Mouse (Mus musculus) macrophage (primary cell): ENCODE measurements around the gene Fam171a2. TPM values are rescaled to one million over a fixed set of nuclear protein-coding genes. Genes with fewer than 3 reads are reported as not detected.

ENCODE experiments used
- H3K27ac ChIP-seq: fragments of 350-480 bp; formaldehyde crosslinking; 2 replicates; pipeline ENCODE4 v1.9.0; 2021
- H3K36me3 ChIP-seq: fragments of 350-480 bp; formaldehyde crosslinking; 2 replicates; pipeline ENCODE4 v1.9.0; 2021; ENCODE audit errors: inconsistent target
- H3K4me3 ChIP-seq: fragments of 350-480 bp; formaldehyde crosslinking; 2 replicates; pipeline ENCODE4 v1.9.0; 2021; ENCODE audit errors: inconsistent target
- H3K79me2 ChIP-seq: fragments of 350-480 bp; formaldehyde crosslinking; 2 replicates; pipeline ENCODE4 v1.9.0; 2021; ENCODE audit errors: inconsistent target
- WGBS: methylation state at CpG from one replicate; pipeline ENCODE4 v1.1.7; 2026; ENCODE audit warnings: inconsistent platforms; ENCODE audit not compliant: missing documents; 5-methylcytosine and 5-hydroxymethylcytosine counted together
- polyA plus RNA-seq: library from polyadenylated mRNA; stranded (reverse); fragments of 250-400 nt; gene quantifications from 3 replicates; pipeline ENCODE4 v1.2.4, GENCODE M21; 2018; ENCODE audit warnings: inconsistent platforms

Gene Fam171a2
- polyA plus RNA-seq, 1 experiment from 2014 or later, result not detected

DNA sequence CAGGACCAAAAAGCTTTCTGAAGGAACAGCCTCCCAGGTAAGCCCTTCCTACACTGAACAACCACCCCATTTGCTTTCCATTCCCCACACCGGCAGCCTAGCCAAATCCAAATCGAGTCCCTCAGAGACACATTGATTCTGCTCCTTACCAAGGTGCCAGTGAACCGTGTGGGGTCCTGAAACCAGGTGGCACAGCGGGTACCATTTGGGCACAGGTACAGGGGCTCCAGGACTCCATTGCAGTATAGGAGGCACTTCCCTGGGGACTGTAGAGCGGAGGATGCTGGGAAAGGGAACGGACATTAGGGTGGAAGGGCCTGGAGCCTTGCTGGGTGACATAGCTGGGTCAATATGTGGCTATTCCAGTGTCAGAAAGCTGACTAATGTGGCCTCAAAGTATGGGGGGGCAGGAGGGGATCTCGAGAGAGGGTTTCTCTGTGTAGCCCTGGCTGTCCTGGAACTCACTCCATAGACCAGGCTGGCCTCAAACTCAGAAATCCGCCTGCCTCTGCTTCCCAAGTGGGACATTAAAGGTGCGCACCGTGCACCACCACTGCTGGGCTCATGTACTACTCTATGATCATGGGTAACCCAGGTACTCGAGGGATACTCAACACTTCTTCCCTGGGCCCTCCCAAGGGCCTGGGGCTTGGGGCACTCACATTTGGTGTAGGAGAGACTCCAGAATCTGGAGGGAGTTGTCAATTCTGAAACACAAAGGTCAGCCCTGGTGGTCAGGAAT, 41.8 kb downstream of the Fam171a2 start:
- WGBS, result 92% methylated on average over 11 of the region's 11 CpGs
- no peak overlapping the region for H3K27ac ChIP-seq
- H3K4me3 ChIP-seq, result no peak overlapping the region
- peaks cover 17% of the 10 kb centered on the region for H3K79me2 ChIP-seq
- H3K36me3 ChIP-seq, result peaks cover 28% of the 10 kb centered on the region

DNA sequence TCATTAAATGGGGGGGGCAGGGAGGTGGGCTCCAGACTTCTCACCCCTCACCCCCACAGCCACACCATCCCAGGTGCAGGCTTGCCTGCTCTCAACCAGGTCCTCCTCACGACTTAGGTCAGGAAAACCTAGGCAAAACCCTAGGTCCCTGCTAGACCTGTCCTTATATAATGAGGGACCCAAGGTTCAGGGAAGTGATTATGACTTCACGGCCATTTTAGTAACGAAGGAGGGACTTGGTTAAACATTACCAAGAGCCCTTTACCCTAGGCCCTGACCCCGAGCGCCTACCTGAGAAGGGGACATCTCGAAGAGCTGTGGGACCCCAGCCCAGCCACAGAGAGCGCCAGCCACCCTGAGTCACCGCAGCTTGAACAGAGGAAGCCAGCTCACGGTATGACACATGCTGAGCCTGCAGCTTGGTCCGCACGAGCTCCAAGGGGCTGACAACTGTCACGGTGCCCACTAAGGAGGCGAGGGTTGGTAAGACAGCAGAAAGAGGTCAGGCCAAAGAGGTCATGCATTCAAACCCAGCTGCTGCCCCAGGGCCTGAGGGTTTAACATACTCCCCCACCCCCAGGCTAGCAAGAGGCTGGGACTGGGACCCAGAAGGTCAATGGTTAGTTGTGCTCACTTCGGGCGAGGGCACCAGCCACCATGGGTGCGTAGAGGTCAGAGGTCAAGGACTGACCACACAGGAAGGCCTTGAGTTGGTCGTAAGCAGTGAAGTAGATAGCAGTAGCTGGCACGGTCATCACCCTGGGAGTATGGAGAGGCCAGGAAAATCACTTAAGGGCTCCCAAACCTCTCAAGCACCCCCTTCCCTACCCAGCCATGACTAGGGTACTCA, 43.1 kb downstream of the Fam171a2 start:
- WGBS, result 96% methylated on average over 17 of the region's 18 CpGs
- Histone ChIP-seq H3K36me3 (peaks cover 28% of the 10 kb centered on the region), H3K79me2 (peaks cover 17% of the 10 kb centered on the region), H3K27ac (no peak overlapping the region), H3K4me3 (no peak overlapping the region)

DNA sequence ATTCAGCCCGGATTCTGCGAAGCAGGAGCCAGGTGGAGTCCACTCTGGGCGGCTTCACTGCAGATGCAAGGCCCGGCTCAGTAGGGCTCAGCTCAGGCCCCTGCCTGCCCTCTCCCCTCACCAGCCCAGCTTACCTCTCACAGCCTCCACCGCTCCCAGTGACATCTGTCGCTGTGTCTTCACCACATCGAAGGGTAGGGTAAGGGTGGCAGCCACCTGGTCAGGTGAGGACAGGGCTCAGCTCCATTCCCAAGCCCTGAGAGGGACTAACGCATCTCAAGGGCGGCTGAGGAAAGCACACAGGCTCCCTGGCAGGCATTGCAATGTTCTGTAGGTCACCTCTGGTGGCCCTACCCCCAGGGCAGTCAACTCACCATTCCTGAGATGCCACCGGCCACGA, 43.8 kb downstream of the Fam171a2 start:
- H3K79me2 ChIP-seq, result peaks cover 17% of the 10 kb centered on the region
- H3K27ac ChIP-seq, result no peak overlapping the region
- no peak overlapping the region for H3K4me3 ChIP-seq
- H3K36me3 ChIP-seq, result peaks cover 28% of the 10 kb centered on the region
- WGBS, result 99% methylated on average over 10 of the region's 11 CpGs

DNA sequence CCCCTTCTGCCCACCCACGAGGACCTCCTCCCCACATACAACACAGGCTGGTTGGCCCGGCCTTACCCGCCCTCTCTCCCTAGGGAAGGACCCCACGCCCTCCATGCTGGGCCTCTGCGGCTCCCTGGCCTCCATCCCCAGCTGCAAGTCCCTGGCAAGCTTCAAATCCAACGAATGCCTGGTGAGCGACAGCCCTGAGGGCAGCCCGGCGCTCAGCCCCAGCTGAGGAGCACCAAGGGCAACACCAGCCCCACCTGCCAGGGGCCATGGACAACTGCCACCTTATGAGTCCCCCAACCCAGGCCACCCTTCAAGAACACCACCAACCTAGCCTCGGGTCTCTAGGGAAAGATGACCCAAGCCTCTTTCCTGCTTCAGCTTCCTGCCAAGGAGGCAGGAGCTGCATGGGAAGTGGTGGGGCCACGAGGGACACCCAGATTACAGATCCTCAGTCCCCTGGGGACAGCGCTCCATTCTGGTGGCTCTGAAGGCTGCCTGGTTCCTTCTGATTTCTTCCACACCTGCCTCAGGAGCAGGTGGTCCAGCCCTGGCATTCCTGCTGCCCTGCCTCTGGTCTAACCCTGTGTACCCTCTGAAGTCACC, 45.5 kb downstream of the Fam171a2 start:
- Histone ChIP-seq H3K4me3 (no peak overlapping the region), H3K36me3 (peaks cover 28% of the 10 kb centered on the region), H3K79me2 (peaks cover 16% of the 10 kb centered on the region), H3K27ac (no peak overlapping the region)
- WGBS, result 74% methylated on average over 12 of the region's 12 CpGs

DNA sequence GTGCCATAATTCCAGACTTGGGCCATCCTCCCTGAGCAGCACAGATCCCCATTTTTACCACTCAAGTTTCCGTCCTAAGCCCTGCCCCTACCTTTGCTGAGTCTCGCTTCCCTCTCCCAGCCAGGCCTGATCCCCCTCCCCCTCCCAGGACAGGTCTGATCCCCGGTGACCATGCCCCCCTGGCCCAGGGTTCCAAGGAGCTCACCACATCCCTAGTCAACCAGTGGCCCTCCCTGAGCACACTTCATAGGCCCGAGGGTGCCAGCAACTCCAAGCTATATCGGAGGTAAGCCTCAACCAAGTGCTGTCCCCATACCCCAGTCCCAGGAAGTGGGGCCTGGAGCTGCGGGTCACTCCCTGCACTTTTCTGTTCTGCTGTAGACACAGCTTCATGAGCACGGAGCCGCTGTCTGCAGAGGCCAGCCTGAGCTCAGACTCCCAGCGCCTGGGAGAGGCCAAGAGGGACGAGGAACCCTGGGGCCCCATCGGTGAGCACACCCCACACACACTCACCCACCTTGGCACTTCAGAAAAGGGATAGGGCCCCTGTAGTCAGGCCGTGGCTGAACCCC, 46.9 kb downstream of the Fam171a2 start:
- WGBS, result 46% methylated on average over 12 of the region's 12 CpGs
- Histone ChIP-seq H3K79me2 (peaks cover 2% of the 10 kb centered on the region; the same call in 1 of the 2 replicates), H3K36me3 (peaks cover 28% of the 10 kb centered on the region)

DNA sequence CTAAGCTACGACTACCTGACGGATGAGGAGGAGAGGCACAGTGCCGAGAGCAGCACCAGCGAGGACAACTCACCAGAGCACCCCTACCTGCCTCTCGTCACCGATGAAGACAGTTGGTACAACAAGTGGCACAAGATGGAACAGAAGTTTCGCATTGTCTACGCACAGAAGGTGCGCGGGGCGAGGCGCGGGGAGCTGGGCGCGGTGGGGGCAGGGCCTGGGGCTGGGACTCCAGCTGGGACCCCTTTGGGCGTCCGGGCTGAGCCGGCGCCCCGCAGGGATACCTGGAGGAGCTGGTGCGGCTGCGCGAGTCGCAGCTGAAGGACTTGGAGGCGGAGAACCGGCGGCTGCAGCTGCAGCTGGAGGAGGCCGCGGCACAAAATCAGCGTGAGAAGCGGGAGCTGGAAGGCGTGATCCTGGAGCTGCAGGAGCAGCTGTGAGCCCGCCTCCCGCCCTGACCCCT, 47.8 kb downstream of the Fam171a2 start:
- 15% methylated on average over 33 of the region's 34 CpGs for WGBS
- no peaks in the 10 kb centered on the region for H3K79me2 ChIP-seq
- no peak overlapping the region for H3K27ac ChIP-seq
- peaks cover 24% of the 10 kb centered on the region for H3K36me3 ChIP-seq
- H3K4me3 ChIP-seq, result no peak overlapping the region

More for the DNA sequence above, 46.9 kb downstream of the Fam171a2 start:
- Histone ChIP-seq H3K27ac (no peak overlapping the region), H3K4me3 (no peak overlapping the region)

DNA sequence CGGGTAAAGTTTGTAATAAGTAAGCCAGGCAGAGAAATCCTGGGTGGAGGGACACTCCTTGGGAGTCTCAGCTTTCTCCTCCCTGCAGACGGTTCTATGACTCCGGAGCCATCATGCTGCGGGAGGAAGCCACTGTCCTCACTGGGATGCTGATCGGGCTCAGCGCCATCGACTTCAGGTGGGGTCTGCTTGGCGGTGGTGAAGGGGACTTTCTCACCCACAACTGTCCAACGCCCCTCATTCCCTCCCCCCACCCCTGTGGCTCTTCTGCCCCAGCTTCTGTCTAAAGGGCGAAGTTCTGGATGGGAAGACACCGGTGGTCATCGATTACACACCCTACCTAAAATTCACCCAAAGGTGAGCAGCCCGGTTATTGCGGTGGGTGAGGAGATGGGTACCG, 48.4 kb downstream of the Fam171a2 start:
- Histone ChIP-seq H3K4me3 (no peak overlapping the region), H3K27ac (no peak overlapping the region), H3K79me2 (no peaks in the 10 kb centered on the region), H3K36me3 (peaks cover 18% of the 10 kb centered on the region)
- WGBS, result 39% methylated on average over 10 of the region's 15 CpGs

DNA sequence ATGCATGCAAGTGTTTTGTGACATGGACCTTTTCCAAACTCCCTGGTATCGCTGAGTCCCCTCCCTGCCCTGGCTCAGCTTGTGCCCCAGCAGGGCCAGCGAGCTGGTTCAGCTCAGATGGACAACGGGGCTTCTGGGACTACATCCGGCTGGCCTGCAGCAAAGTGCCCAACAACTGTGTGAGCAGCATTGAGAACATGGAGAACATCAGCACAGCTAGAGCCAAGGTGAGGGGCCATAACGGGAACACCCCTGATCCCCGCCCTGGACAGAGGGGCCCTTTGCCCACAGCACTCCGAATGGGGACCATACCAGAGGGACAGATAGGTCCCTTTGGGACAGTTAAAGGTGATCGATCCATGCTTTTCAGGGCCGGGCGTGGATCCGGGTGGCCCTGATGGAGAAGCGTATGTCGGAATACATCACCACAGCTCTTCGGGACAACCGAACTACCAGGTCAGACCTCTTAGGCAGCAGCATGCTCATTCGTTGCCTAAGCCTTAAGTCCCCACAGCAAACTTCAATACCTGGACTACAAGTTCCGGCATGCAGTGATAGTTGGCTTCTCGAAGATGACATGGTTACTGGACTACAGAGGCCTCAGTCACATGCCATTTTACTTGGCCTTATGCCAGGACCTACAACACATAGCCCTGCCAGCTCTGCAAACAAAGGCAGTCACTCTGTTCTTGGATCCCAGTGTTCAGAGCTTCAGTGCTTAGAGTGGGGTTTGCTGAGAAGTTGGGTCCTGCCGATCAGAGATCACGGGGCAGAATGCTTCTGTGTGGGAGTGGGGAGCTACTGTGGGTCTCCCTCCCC, 49.3 kb downstream of the Fam171a2 start:
- no peaks in the 10 kb centered on the region for H3K79me2 ChIP-seq
- no peak overlapping the region for H3K4me3 ChIP-seq
- WGBS, result 89% methylated on average over 20 of the region's 20 CpGs
- H3K36me3 ChIP-seq, result peaks cover 9% of the 10 kb centered on the region
- no peak overlapping the region for H3K27ac ChIP-seq

DNA sequence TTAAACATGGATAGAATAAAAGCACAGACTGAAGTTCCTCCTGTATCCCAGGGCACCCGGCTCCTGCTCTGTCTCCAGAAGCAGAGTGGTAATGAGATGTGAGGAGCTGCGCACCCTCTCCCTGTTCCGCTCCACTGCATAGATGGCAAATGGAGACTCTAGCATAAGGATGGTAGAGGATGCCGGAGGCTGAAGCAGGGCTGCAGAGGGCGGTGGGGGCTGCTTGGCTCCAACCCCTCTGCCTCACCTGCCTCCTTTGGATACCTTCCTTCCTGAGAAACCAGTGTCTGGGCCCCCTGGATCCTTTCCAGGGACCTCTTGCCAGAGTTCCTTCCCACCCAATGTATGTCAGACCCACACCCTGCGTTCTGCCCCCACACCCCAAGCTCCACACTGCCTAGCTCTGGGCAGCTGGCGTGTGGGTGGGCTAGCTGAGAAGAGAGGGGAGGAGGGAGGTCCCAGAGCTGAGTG, 50.8 kb downstream of the Fam171a2 start:
- no peak overlapping the region for H3K4me3 ChIP-seq
- H3K79me2 ChIP-seq, result no peaks in the 10 kb centered on the region
- H3K36me3 ChIP-seq, result no peaks in the 10 kb centered on the region
- no peak overlapping the region for H3K27ac ChIP-seq
- WGBS, result 91% methylated on average over 7 of the region's 7 CpGs

DNA sequence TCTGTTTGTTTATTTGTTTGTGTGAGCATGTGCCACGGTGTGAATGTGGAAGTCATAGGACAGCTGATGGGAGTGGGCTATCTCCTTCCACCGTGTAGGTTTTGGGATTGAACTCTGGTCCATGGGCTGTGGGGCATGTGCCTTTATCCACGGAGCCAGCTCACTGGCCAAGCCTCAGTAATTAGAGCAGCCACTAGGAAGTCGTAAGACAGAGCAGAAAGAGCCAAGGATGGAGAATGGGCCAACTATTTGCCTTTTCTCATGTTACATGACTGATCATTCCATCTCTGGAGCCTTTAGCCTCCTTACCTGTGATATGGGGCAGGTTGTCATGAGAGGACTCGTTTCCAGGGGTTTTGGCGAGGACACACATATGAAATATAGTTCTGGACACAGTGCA, 51.2 kb downstream of the Fam171a2 start:
- whole genome bisulfite sequencing, result 75% methylated on average over 6 of the region's 6 CpGs
- H3K79me2 ChIP-seq, result no peaks in the 10 kb centered on the region
- no peak overlapping the region for H3K27ac ChIP-seq
- H3K4me3 ChIP-seq, result no peak overlapping the region
- no peaks in the 10 kb centered on the region for H3K36me3 ChIP-seq

DNA sequence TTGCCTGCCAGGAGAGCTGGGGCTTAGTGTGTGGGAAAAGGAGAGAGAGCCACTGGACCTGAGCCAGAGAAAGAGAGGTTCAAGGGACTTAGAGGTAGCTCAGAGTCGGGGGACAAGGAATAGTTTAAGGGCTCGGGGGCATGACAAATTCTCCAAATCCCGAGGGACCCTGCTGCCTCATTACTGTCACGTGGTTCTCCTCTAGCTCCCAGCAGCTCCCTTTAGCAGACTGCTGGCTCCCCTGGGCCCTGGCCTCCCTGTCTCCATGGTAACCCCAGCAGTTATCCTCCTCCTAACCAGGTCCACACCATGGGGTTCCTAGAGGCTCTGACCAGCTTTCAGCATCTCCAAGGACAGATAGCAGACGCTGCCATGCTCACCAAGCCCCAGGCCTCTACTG, 52.2 kb downstream of the Fam171a2 start:
- no peaks in the 10 kb centered on the region for H3K79me2 ChIP-seq
- H3K27ac ChIP-seq, result no peak overlapping the region
- no peak overlapping the region for H3K4me3 ChIP-seq
- no peaks in the 10 kb centered on the region for H3K36me3 ChIP-seq
- 47% methylated on average over 5 of the region's 5 CpGs for WGBS

DNA sequence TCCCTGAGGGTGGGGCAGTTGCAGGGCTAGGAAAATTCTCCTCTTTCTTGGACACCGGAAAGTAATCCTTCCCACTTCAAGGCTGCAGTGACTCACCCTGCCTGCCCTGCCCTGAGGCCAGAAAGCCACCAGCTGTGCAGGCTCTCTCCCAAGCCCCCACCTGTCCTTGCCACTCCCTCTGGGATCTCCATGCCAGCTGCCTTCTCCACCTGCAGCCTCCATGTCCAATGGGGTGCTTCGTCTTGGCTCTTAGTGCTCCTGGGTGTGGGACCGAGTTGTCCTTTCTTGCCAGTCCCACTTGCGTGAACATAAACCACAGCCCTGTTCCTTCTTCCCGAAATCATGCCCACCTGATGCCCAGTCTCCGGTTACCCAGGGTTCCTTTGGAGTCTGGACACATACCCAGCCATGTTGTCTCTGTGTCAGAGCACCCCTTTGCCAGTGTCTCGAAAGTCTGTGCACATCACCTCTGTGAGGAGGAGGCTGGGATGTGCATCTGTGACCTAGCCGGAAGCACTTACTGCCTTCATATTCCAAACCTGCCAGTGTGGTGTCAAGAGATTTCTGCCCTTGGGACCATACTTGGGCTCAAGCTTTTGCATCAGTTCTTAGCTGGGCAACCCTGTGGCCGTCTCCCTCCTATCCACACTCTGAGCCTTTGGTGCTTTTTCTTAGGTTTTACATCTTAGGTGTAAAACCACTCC, 52.9 kb downstream of the Fam171a2 start:
- no peak overlapping the region for H3K4me3 ChIP-seq
- no peaks in the 10 kb centered on the region for H3K36me3 ChIP-seq
- H3K27ac ChIP-seq, result no peak overlapping the region
- 81% methylated on average over 9 of the region's 9 CpGs for WGBS
- H3K79me2 ChIP-seq, result no peaks in the 10 kb centered on the region

DNA sequence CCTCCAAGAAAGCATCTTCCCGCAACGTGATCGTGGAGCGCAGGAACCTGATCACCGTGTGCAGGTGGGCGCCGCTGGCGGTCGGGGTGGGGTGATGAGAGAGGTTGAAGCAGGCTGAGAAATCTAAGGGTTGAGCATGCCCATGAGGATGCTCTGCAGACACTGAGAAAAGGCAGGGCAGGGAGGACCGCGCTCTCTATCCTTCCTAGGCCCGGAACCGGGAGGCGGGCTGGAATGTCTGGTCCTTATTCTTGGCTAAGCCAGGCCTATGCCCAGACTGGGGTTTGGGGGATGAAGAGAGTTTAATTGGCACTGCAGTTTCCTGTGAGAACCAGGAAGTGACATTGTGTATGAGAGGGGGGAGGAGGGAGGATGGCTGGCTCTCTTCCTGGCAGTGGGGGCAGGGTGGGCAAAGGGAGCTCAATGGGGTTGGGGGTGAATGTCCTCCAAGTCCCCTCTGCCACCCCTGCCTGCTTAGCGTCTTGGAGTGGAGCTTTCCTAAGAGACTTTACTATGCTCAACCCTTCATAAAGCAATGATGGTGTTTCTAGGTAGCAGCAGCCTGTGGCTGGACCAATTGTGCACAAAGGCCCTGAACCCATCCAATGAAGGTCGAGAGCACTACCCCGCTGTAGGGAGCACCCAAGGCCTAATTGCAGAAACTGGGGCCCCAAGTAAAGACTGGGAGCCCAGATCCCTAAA, 53.6 kb downstream of the Fam171a2 start:
- no peaks in the 10 kb centered on the region for H3K36me3 ChIP-seq
- no peak overlapping the region for H3K27ac ChIP-seq
- H3K79me2 ChIP-seq, result no peaks in the 10 kb centered on the region
- no peak overlapping the region for H3K4me3 ChIP-seq
- WGBS, result 12% methylated on average over 17 of the region's 17 CpGs
